Mouse (Mus musculus) gonadal fat pad, adult 2 months (tissue): ENCODE measurements around the gene Pphln1. TPM values are rescaled to one million over a fixed set of nuclear protein-coding genes. Genes with fewer than 3 reads are reported as not detected.
A peak's percentile ranks its signal among the peaks of the same experiment; 100 is the strongest.
"Not testable (repeated sequence)": the region's sequence is repeated elsewhere in the genome, so short reads cannot be mapped to it uniquely, and the experiment has no call there.

Source experiments
- DNase-seq: peaks from one replicate; pipeline ENCODE4 v3.0.0-alpha.2; 2012; ENCODE audit warnings: low read depth
- polyA plus RNA-seq: library from polyadenylated mRNA; depleted of rRNA; stranded (reverse); fragments of >200 nt; gene quantifications from 2 replicates; pipeline ENCODE4 v1.2.3, GENCODE M21; 2012; rRNA removed

The Pphln1 gene
- 8.2 and 10.8 TPM in 2 replicates for polyA plus RNA-seq

DNA sequence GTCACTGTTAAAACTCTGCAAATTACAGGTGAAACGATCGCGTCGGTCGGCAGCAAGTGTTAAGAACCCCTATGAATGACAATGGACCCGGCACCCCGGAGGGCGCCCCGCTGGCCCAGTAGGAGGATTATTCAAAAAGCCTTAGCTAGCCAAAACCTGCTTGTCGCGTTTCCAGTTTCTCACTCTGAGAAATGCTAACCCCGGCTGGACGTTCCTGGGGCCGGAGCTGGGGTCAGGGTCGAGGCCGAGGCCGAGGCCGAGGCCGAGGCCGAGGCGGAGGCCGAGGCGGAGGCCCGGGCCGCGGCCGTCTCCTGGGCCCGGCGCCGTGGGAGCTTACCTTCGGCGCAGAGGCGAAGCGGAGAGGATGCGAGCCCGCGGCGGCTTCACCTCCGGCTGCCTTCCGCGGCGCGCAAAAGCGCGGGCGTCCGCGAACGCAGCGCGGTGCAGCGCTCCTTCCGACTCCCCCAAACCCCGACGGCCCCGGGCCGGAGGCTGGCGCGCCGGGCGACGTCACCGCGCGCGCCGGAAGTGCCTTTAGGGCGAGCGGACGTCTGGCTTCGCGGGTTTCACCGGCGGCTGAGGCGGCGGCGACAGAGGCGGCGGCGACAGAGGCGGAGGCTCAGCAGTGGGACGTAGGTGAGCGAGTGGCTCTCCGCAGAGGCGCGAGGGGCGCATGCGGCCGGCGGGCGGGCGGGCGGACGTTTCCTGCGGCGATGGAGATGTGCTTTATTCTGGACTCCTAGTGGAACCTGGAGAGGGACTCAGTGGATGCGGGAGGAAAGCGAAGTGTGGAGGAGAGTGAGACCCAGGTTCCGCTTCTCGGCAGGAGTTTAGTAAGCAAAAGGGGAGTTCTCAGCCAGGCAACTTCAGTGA, at the start of gene Pphln1, which contains the start of gene Zcrb1:
Gene Pphln1, plus strand, starts transcription at position 525 of the 873 bp plus-strand sequence.
Gene Zcrb1, minus strand, starts transcription at position 509 of the 873 bp plus-strand sequence.
- no peak for DNase-seq

- no peak for DNase-seq
Observed at GRCm38 (mm10) chr15:93358346-93359095, 39.6 kb upstream of the Pphln1 start.

DNA sequence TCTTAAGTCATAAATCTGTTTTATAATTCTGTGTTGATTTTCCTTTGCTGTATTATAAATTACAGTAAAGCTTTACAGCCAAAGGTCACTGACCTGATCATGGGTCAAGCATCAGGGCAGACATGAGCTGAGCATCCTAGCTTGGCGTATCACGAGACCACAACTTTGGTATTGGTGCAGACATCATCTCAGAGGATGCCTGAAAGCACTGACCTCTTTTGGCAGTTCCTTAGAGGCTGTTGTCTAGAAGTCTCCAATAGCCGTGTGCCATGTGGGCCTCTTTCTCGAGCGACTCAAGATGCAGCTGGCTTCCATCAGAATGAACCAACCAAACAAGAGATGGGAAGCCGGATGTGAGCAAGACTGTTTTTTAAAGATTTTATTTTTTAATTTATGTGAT, 32.6 kb upstream of the Pphln1 start:
- no peak for DNase-seq

- DNase-seq = no peak
Observed at GRCm38 (mm10) chr15:93368558-93368957, 29.6 kb upstream of the Pphln1 start.

DNA sequence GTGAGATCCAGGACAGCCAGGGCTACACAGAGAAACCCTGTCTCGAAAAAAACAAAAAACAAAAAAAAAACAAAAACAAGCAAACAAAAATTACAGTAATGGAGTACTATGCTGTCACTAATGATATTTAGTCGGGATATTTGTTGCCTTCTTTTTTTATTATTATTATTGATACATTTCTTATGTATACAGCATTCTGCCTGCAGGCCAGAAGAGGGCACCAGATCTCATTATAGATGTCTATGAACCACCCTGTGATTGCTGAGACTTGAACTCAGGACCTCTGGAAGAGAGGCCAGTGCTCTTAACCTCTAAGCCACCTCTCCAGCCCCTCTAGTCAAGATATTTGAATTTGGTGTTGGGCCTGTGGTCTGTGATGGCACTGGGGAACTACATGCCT, 26.3 kb upstream of the Pphln1 start:
- no peak for DNase-seq

DNA sequence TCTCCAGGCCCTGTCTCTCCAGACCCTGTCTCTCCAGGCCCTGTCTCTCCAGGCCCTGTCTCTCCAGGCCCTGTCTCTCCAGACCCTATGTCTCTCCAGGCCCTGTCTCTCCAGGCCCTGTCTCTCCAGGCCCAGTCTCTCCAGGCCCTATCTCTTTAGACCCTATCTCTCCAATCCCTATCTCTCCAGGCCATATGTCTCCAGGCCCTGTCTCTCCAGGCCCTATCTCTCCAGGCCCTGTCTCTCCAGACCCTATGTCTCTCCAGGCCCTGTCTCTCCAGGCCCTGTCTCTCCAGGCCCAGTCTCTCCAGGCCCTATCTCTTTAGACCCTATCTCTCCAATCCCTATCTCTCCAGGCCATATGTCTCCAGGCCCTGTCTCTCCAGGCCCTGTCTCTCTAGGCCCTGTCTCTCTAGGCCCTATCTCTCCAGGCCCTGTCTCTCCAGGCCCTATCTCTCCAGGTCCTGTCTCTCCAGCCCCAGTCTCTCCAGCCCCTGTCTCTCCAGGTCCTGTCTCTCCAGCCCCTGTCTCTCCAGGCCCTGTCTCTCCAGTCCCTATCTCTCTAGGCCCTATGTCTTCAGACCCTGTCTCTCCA, 25.5 kb upstream of the Pphln1 start:
- DNase-seq = not testable (repeated sequence)

- DNase-seq = no peak
Observed at GRCm38 (mm10) chr15:93375696-93376095, 22.5 kb upstream of the Pphln1 start.

DNA sequence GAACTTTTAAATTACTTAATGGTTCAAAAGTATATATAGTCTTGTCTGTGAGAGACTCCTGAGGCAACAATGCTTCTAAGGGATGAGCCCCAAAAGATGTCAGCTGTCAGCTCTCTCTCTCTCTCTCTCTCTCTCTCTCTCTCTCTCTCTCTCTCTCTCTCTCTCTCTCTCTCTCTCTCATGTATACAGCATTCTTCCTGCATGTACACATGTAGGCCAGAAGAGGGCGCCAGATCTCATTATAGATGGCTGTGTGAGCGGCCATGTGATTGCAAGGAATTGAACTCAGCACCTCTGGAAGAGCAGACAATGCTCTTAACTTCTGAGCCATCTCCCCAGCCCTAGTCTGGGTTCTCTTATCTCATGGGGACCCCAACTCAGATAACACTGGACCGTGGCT, 19.0 kb upstream of the Pphln1 start:
- no peak for DNase-seq

GRCm38 (mm10) chr15:93381337-93381736, 16.8 kb upstream of the Pphln1 start:
- DNase-seq = peak; percentile 78

DNA sequence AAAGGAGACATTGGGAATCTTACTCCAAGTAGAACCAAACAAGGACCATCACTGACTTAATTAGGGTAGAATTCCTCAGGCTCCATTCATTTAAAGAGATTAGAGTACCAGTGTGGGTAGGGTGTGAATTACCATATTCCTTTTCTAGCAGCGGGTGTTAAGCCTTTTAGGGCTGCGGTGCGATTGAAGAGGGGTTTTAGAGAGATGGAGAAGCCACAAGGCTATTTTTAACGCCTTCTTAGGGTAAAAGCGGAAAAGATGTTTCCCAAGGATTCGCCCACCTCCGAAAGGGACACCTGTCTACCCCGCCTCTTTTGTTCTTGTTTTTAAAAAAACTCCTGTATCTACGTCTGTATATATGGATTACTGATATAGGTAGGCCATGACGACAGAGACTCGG, 881 bp upstream of the Pphln1 start:
- no peak for DNase-seq

GRCm38 (mm10) chr15:93398699-93399540, 770 bp downstream of the Pphln1 start:
- no peak for DNase-seq

DNA sequence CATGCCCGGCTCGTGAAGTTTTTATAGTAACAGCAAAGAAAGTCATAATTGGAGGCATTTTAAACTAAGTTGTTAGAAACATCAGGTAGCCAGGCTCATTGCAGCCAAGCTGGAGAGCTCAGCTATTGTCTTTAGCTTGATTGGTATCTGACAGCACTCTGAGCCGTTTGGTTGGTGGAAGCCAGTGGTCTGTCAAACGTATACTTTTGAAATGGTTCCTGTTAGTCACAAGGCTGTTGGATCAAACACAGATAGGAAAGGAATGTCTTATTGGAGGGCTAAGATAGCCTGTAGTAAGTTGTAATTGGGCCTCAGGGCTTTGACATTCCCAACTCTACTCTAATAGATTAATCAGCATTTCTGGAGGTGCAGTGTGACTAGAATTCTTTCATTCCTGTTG, 3.3 kb downstream of the Pphln1 start:
- no peak for DNase-seq

DNA sequence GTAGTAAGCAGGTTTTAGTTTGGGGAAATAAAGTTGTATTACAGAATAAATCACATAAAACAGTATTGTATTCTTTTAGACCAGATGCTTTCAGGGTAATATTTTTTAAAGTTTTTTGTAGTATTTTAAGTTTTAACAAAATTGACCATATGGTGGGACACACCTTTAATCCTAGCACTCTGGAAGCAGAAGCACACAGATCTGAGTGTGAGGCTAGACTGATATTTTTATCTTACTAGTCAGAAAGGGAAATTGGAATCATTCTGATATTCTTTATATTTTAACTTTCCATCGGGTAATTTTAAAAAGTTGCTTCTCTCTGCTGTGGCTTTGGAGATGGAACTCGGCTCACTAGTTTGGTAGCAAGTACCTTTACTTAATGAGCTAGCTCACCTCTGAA, 4.6 kb downstream of the Pphln1 start:
- DNase-seq = no peak

DNA sequence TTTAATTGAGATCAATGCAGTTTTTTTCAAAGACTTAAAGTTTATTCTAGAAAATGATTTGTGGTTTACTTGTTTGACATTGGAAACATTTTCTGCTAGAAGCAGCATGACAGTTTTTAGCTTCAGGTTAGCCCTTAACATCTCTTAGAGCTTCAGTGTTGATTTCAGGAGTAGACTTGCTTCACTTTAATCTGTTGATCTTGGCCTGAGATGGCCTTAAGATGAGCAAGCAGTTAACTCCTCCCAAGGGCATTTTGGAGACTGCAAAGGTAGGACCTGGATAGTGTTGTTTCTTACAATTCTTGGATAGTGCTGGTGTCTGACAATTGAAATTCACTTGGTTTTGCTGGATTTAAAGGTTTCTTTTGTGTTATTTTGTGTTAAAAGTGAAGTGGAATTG, 6.7 kb downstream of the Pphln1 start:
- peak; percentile 87 for DNase-seq

GRCm38 (mm10) chr15:93405446-93405986, 7.4 kb downstream of the Pphln1 start:
- DNase-seq = no peak

GRCm38 (mm10) chr15:93406492-93406891, 8.3 kb downstream of the Pphln1 start:
- peak; percentile 72 for DNase-seq

DNA sequence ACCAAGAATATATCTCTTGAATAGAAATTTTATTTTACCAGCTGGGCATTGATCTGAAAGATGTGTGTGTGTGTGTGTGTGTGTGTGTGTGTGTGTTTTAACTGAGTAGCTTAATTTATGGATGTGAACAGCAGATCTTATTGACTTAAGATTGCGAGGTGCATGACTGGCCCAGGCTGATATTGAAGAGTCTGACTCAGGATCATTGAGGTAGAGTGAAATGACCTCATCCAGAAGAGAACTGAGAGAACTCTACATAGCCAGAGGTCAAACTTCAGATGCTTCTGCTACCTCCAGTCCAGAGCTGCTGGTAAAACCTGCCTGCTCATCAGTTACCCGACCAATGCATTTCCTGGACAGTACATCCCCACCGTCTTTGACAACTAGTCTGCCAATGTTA, 14.3 kb downstream of the Pphln1 start:
- no peak for DNase-seq

DNA sequence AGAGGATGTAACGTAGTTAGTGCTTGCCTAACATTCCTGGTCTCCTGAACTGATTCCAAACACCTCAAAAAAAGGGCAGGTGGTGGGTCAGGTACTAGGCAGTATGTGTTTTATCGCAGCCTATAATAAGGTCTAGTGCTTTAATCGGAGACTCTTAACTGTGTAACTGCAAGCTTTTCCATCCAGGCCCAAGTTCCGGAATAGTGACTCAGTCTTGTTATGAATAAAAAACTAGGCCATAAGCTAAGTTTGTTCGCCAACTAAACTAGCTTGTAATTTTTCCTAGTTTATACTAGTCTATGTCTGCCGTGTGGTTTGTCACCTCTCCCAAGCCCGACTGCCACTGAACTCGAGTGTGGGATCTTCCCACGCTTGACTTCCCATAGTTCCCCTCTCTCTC, 16.3 kb downstream of the Pphln1 start:
- DNase-seq = no peak

GRCm38 (mm10) chr15:93416300-93416699, 18.1 kb downstream of the Pphln1 start:
- DNase-seq = no peak

DNA sequence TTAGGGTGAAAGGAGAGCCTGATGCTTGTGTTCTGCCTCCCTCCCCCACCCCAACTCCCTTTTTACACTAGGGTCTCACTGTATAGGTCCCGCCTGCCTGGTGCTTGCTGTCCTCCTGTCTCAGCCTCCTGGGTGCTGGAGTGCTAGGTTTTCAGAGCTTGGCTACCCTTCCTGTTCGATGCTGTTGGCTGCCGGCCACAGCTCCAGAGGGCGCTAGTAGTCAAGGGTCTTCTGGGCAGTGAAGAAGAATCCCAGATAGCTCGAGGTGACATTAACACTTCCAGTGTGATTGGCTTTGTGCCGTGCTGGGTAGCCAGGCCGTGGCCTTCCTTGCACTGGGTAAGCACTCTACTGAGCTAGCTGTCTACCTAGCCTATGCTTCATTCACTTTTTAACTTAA, 22.4 kb downstream of the Pphln1 start:
- no peak for DNase-seq

GRCm38 (mm10) chr15:93422537-93422936, 24.4 kb downstream of the Pphln1 start:
- DNase-seq = no peak
